Mouse (Mus musculus) 3T3-L1 (cell line): Measurements from ENCODE around the gene Sptb.
A peak's percentile ranks its signal among the peaks of the same experiment; 100 is the strongest.

Experiments used
- DNase-seq: peaks from one replicate; pipeline ENCODE4 v3.0.0-alpha.2; 2015; ENCODE audit warnings: low read depth, low spot score

The Sptb gene

GRCm38 (mm10) chr12:76608241-76608640 lies 102.1 kb downstream of the Sptb start:
- no peak for DNase-seq

GRCm38 (mm10) chr12:76605837-76606236 lies 104.5 kb downstream of the Sptb start:
- no peak for DNase-seq

GRCm38 (mm10) chr12:76604546-76604945 lies 105.8 kb downstream of the Sptb start:
- no peak for DNase-seq

GRCm38 (mm10) chr12:76603779-76604178 lies 106.6 kb downstream of the Sptb start:
- peak; percentile 15 for DNase-seq

GRCm38 (mm10) chr12:76598196-76598928 lies 112.0 kb downstream of the Sptb start:
- DNase-seq: no peak

- peak; percentile 21 for DNase-seq
Observed at GRCm38 (mm10) chr12:76597577-76598100, 112.7 kb downstream of the Sptb start.

- DNase-seq: peak; percentile 83
Observed at GRCm38 (mm10) chr12:76596292-76597023, 113.9 kb downstream of the Sptb start.

GRCm38 (mm10) chr12:76595830-76596229 lies 114.5 kb downstream of the Sptb start:
- no peak for DNase-seq

GRCm38 (mm10) chr12:76594556-76594955 lies 115.8 kb downstream of the Sptb start:
- peak; percentile 11 for DNase-seq

- peak; percentile 99 for DNase-seq
Observed at GRCm38 (mm10) chr12:76593839-76594322, 116.5 kb downstream of the Sptb start.

GRCm38 (mm10) chr12:76593254-76593653 lies 117.1 kb downstream of the Sptb start:
- DNase-seq: peak; percentile 9

- DNase-seq: peak; percentile 81
Observed at GRCm38 (mm10) chr12:76592213-76592612, 118.1 kb downstream of the Sptb start.

GRCm38 (mm10) chr12:76591037-76591436 lies 119.3 kb downstream of the Sptb start:
- no peak for DNase-seq

- DNase-seq: no peak
Observed at GRCm38 (mm10) chr12:76589531-76589930, 120.8 kb downstream of the Sptb start.

- DNase-seq: no peak
Observed at GRCm38 (mm10) chr12:76587357-76587756, 123.0 kb downstream of the Sptb start.

- DNase-seq: no peak
Observed at GRCm38 (mm10) chr12:76585028-76585427, 125.3 kb downstream of the Sptb start.

- DNase-seq: no peak
Observed at GRCm38 (mm10) chr12:76583454-76583853, 126.9 kb downstream of the Sptb start.

GRCm38 (mm10) chr12:76582841-76583240 lies 127.5 kb downstream of the Sptb start:
- DNase-seq: peak; percentile 20

- peak; percentile 29 for DNase-seq
Observed at GRCm38 (mm10) chr12:76582139-76582538, 128.2 kb downstream of the Sptb start.

GRCm38 (mm10) chr12:76579806-76580205 lies 130.5 kb downstream of the Sptb start:
- DNase-seq: no peak

GRCm38 (mm10) chr12:76578465-76578864 lies 131.9 kb downstream of the Sptb start:
- no peak for DNase-seq

GRCm38 (mm10) chr12:76577858-76578257 lies 132.5 kb downstream of the Sptb start:
- DNase-seq: no peak

GRCm38 (mm10) chr12:76576806-76577205 lies 133.5 kb downstream of the Sptb start:
- no peak for DNase-seq
